Mouse (Mus musculus) heart, postnatal 36 days (tissue): ENCODE results near the gene Tap2. TPM values are rescaled to one million over a fixed set of nuclear protein-coding genes. Genes with fewer than 3 reads are reported as not detected.

Experiments used
- DNase-seq, 2 experiments: peaks; one replicate each; pipeline ENCODE4 v3.0.0; 2021 to 2022
- intact Hi-C: fragments of 180-260 bp; cut with DNase I; formaldehyde crosslinking; loops from one replicate; pipeline ENCODE4 v1.15.1; 2025
- total RNA-seq, 2 experiments: library from RNA; stranded (reverse); gene quantifications; 2 replicates each; pipeline ENCODE4 v1.2.3; 2021

Tap2 gene
- 10 to 100 TPM; 23.6 to 24.6 TPM for total RNA-seq

GRCm38 (mm10) chr17:34203444-34203843, at the start of gene Tap2:
Gene Tap2 (plus strand): TSS chr17:34203527.
- no peak for DNase-seq
- intact Hi-C loops: no loop called here

- intact Hi-C loops: no loop called here
- DNase-seq: no peak
Observed at GRCm38 (mm10) chr17:34155534-34155933, 47.8 kb upstream of the Tap2 start.

GRCm38 (mm10) chr17:34164202-34164895, 39.0 kb upstream of the Tap2 start:
- intact Hi-C loops: no loop called here
- DNase-seq: no peak

- DNase-seq: no peak
- intact Hi-C loops: no loop called here
Observed at GRCm38 (mm10) chr17:34165033-34165730, 38.1 kb upstream of the Tap2 start.

- DNase-seq: peak; percentile 32 to 37
- intact Hi-C loops: loop anchor here (1.0 to 2.0 kb wide), 3 partner anchors 34 to 92 kb away; no protein-coding TSS in a partner anchor
Observed at GRCm38 (mm10) chr17:34169279-34169678, 34.0 kb upstream of the Tap2 start.

GRCm38 (mm10) chr17:34170487-34170876, 32.8 kb upstream of the Tap2 start:
- no peak for DNase-seq
- intact Hi-C loops: loop anchor here (1.0 to 5.0 kb wide), 4 partner anchors 34 to 177 kb away; no protein-coding TSS in a partner anchor

- intact Hi-C loops: loop anchor here (1.0 to 5.0 kb wide), 4 partner anchors 33 to 176 kb away; no protein-coding TSS in a partner anchor
Observed at GRCm38 (mm10) chr17:34170877-34171498, 32.3 kb upstream of the Tap2 start.

GRCm38 (mm10) chr17:34172528-34172927, 30.8 kb upstream of the Tap2 start:
- DNase-seq: no peak
- intact Hi-C loops: loop anchor here (2.0 to 5.0 kb wide), 3 partner anchors 14 to 175 kb away; partner anchors contain the start of genes Psmb9 and Tap1

More at GRCm38 (mm10) chr17:34170877-34171498, 32.3 kb upstream of the Tap2 start:
- peak; percentile 83 to 88 for DNase-seq

GRCm38 (mm10) chr17:34174075-34174474, 29.3 kb upstream of the Tap2 start:
- no peak for DNase-seq
- intact Hi-C loops: loop anchor here (5.0 kb wide), 2 partner anchors 138 to 173 kb away; no protein-coding TSS in a partner anchor

- intact Hi-C loops: no loop called here
- DNase-seq: no peak
Observed at GRCm38 (mm10) chr17:34177179-34177578, 26.1 kb upstream of the Tap2 start.

- intact Hi-C loops: no loop called here
- no peak for DNase-seq
Observed at GRCm38 (mm10) chr17:34179019-34179418, 24.3 kb upstream of the Tap2 start.

- intact Hi-C loops: no loop called here
- DNase-seq: no peak
Observed at GRCm38 (mm10) chr17:34179913-34180859, 23.1 kb upstream of the Tap2 start.

GRCm38 (mm10) chr17:34183564-34184219, 19.6 kb upstream of the Tap2 start:
- no peak for DNase-seq
- intact Hi-C loops: no loop called here

GRCm38 (mm10) chr17:34185526-34185925, 17.8 kb upstream of the Tap2 start:
- no peak for DNase-seq

GRCm38 (mm10) chr17:34186885-34187260, 16.5 kb upstream of the Tap2 start:
- intact Hi-C loops: loop anchor here (1.0 to 5.0 kb wide), 4 partner anchors 11 to 50 kb away; partner anchors contain the start of gene H2-Ob
- no peak for DNase-seq

More at GRCm38 (mm10) chr17:34185526-34185925, 17.8 kb upstream of the Tap2 start:
- intact Hi-C loops: loop anchor here (5.0 kb wide), 1 partner anchor 52 kb away; the partner anchor contains the start of gene H2-Ob

- intact Hi-C loops: loop anchor here (1.0 to 5.0 kb wide), 4 partner anchors 11 to 50 kb away; partner anchors contain the start of gene H2-Ob
- peak; percentile 99 to 100 for DNase-seq
Observed at GRCm38 (mm10) chr17:34187261-34187916, 15.9 kb upstream of the Tap2 start, which contains the start of the genes Tap1 and Psmb9. Gene Tap1 (plus strand): TSS chr17:34187553. Gene Psmb9 (minus strand): TSS chr17:34187764.

- peak; percentile 44 to 64 for DNase-seq
- intact Hi-C loops: loop anchor here (5.0 kb wide), 1 partner anchor 49 kb away; the partner anchor contains the start of gene H2-Ob
Observed at GRCm38 (mm10) chr17:34188010-34188409, 15.3 kb upstream of the Tap2 start.

- DNase-seq: no peak
Observed at GRCm38 (mm10) chr17:34188986-34189385, 14.3 kb upstream of the Tap2 start.

More at GRCm38 (mm10) chr17:34188986-34189385, 14.3 kb upstream of the Tap2 start:
- intact Hi-C loops: loop anchor here (5.0 kb wide), 1 partner anchor 48 kb away; the partner anchor contains the start of gene H2-Ob
